Mouse (Mus musculus): ENCODE measurements around the gene Gm17720.
"Not testable (repeated sequence)": the region's sequence is repeated elsewhere in the genome, so short reads cannot be mapped to it uniquely, and the experiment has no call there.

Gm17720 gene

GRCm38 (mm10) chr8:110039659-110040058 lies 62.9 kb downstream of the Gm17720 start, which contains the start of gene Chst4:
Gene Chst4, minus strand, starts transcription at chr8:110039740.
- no peak for DNase-seq (ENCODE audit: low spot score in 2 of 2)

- DNase-seq (ENCODE audit: low spot score in 2 of 2) = no peak
These were observed 63.3 kb downstream of the Gm17720 start for GRCm38 (mm10) chr8:110039216-110039615.

GRCm38 (mm10) chr8:110036156-110036555 lies 66.4 kb downstream of the Gm17720 start:
- DNase-seq (ENCODE audit: low spot score in 2 of 2) = no peak

- no peak for DNase-seq (ENCODE audit: low spot score in 2 of 2)
These were observed 68.2 kb downstream of the Gm17720 start for GRCm38 (mm10) chr8:110034331-110034730.

- DNase-seq (ENCODE audit: low spot score in 2 of 2) = not testable (repeated sequence)
These were observed 68.8 kb downstream of the Gm17720 start for GRCm38 (mm10) chr8:110033771-110034170.
